Mouse (Mus musculus): ENCODE results near the gene Cypt3.

The Cypt3 gene

GRCm38 (mm10) chrX:153558293-153558692 lies at the start of gene Cypt3:
Cypt3 (plus strand) TSS chrX:153558593.
- in situ Hi-C loops (cut with MboI; ENCODE audit: unreplicated experiment in 2 of 2), result no loop called here

DNA sequence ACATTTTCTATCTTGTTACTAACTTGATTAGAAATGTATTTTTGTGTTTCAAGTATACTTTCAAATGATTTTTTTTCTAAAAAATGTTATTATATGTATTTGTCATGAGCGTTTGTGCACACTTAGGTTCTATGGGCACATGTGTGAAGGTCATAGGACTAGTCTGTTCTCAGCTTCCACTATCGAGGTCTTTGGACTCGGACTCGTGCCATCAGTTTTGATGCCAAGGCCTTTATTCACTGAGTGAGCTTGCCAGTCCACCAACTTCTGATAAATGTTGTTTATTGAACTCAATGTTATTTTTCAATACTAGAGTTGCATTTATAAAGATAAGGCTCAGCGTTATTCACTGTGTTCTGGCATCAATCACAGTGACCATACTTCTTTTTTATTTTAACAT lies 42.9 kb upstream of the Cypt3 start:
- in situ Hi-C loops (cut with MboI; ENCODE audit: unreplicated experiment in 2 of 2), result loop anchor here in 1 of 2 experiments (25.0 kb wide), 2 partner anchors 353 to 578 kb away; no protein-coding TSS in a partner anchor

GRCm38 (mm10) chrX:153528399-153528798 lies 30.0 kb upstream of the Cypt3 start:
- in situ Hi-C loops (cut with MboI; ENCODE audit: unreplicated experiment in 2 of 2), result no loop called here

- in situ Hi-C loops (cut with MboI; ENCODE audit: unreplicated experiment in 2 of 2), result no loop called here
Measured at GRCm38 (mm10) chrX:153556634-153557033, 1.8 kb upstream of the Cypt3 start.

DNA sequence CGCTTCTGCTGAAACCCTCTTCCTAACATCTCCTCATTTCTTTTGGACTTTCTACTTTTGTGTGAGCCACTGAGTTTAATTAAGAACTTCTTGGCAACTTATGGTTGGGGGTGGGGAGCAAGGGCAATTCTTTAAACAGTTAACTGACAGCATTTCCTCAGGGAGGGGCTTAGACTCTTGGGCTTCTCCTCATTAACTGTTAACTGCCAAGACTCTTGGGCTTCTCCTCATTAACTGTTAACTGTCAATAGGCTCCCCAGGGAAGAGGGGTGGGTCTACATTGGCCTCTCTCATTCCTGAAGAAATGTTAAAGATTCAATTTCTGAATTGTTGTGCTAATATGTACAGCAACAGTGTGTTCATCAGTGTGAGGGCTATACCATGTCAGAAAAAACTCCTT lies 6.3 kb downstream of the Cypt3 start:
- in situ Hi-C loops (cut with MboI; ENCODE audit: unreplicated experiment in 2 of 2), result no loop called here

GRCm38 (mm10) chrX:153599583-153599982 lies 41.2 kb downstream of the Cypt3 start:
- in situ Hi-C loops (cut with MboI; ENCODE audit: unreplicated experiment in 2 of 2), result no loop called here

Data from v-Abl transformed pro-B cells (cell line).